Mouse (Mus musculus) megakaryocyte, embryonic 14.5 days (primary cell): ENCODE measurements around the gene Wdfy4. TPM values are rescaled to one million over a fixed set of nuclear protein-coding genes. Genes with fewer than 3 reads are reported as not detected.

ENCODE experiments used
- H3K27me3 ChIP-seq: replicated peaks from 2 replicates; pipeline ENCODE3; 2012; ENCODE audit warnings: inconsistent platforms
- H3K36me3 ChIP-seq: replicated peaks from 2 replicates; pipeline ENCODE3; 2012; ENCODE audit warnings: low read length, inconsistent platforms, mixed read lengths
- H3K4me1 ChIP-seq: 2 replicates; pipeline ENCODE4 v1.6.1; 2012; ENCODE audit warnings: inconsistent platforms
- H3K4me3 ChIP-seq: replicated peaks from 2 replicates; pipeline ENCODE3; 2012; ENCODE audit warnings: moderate library complexity, mild to moderate bottlenecking, inconsistent platforms
- H3K9me3 ChIP-seq: 2 replicates; pipeline ENCODE4 v1.6.1; 2012; ENCODE audit warnings: inconsistent platforms
- FLI1 ChIP-seq: IDR thresholded peaks from 2 replicates; pipeline ENCODE4 v1.6.1; 2012; ENCODE audit warnings: low read length, inconsistent platforms, mixed read lengths
- GATA1 ChIP-seq: IDR thresholded peaks from 3 replicates; pipeline ENCODE4 v1.6.1; 2012; ENCODE audit warnings: mixed read lengths, low read length, inconsistent platforms, borderline replicate concordance
- polyA plus RNA-seq: library from polyadenylated mRNA; stranded (reverse); fragments of >175 nt; gene quantifications from 2 replicates; pipeline ENCODE4 v1.2.3, GENCODE M21; 2012; ENCODE audit warnings: low replicate concordance; ENCODE audit not compliant: insufficient read depth

Gene Wdfy4
- polyA plus RNA-seq, 1 experiment = 4.5 TPM

DNA sequence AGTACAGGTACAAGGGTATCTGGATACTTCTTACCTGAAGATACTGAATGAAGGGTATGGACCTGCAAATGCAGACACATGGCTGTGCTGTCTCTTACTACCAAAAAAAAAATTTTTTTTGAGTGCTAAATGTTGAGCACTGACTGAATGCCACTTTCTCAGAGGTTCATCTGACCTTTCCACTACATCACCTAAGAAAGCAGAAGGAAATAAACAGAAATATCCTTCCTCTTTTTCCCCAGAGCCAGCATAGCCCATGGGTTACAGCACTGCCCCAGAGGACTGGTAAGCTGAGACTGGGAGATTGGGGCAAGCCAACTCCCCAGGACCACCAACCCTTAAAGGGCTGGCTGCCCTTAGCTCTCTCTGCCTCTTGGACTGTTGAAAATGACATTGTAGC is 8.5 kb upstream of the Wdfy4 start:
- Histone ChIP-seq H3K27me3 (peaks cover 14% of the 10 kb centered on the region), H3K4me1 (peaks cover 21% of the 10 kb centered on the region), H3K4me3 (peak overlapping the region; percentile 50), H3K9me3 (peaks cover 4% of the 10 kb centered on the region; the same call in 1 of the 2 replicates), H3K36me3 (no peaks in the 10 kb centered on the region)
- TF ChIP-seq FLI1 (no peak), GATA1 (no peak)

DNA sequence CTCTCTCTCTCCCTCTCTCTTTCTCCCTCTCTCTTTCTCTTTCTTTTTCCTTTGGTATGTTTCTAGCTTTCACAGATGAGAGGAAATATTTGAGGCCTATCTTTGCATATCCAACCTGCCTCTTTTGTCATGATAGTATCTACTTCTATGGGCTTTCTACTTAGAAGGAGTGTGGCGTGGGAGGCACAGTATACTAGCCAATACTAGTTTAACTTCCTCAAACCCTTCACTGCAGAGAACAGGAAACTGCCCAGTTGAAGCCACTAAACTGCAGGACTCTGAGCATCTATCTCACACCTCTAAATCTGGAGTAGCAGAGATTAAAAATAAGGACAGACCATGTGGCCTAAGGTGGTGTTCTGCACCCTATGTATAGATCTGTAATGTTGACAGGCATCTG is 5.3 kb upstream of the Wdfy4 start:
- H3K27me3 ChIP-seq = peaks cover 8% of the 10 kb centered on the region
- peaks cover 21% of the 10 kb centered on the region for H3K4me1 ChIP-seq
- no peak for TF ChIP-seq GATA1
- TF ChIP-seq FLI1 = no peak
- no peaks in the 10 kb centered on the region for H3K36me3 ChIP-seq
- H3K4me3 ChIP-seq = no peak overlapping the region
- H3K9me3 ChIP-seq = no peaks in the 10 kb centered on the region

DNA sequence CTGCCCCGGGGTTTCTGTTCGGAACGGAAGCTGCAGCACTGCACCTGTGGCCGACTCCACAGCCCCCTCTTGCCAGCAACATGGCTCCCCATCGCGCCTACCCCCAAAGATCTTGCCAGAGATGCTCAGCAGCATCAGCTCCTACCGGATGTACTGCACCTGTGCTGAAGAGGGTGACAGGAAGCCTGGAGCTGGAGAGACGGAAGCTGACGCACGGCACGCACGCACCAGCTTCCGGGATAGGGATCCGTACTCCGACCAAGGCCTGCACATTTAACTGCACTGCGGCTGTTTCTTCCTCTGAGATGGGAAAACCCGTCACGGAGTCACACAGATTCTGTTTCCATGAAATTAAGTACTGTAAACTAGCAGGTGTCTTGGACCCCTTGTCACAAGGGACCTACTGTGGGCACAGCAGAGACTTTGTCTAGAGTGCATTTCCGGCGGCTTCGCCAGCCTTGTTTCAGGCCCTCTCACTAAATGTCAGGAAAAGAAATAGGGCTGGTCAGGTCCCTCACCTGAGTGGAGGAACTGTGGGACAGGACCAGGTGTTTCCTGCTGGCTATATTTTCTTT is 4.6 kb upstream of the Wdfy4 start:
- Histone ChIP-seq H3K36me3 (no peaks in the 10 kb centered on the region), H3K27me3 (peaks cover 5% of the 10 kb centered on the region), H3K9me3 (no peaks in the 10 kb centered on the region), H3K4me3 (no peak overlapping the region), H3K4me1 (peaks cover 26% of the 10 kb centered on the region)
- TF ChIP-seq FLI1 = no peak
- no peak for TF ChIP-seq GATA1

DNA sequence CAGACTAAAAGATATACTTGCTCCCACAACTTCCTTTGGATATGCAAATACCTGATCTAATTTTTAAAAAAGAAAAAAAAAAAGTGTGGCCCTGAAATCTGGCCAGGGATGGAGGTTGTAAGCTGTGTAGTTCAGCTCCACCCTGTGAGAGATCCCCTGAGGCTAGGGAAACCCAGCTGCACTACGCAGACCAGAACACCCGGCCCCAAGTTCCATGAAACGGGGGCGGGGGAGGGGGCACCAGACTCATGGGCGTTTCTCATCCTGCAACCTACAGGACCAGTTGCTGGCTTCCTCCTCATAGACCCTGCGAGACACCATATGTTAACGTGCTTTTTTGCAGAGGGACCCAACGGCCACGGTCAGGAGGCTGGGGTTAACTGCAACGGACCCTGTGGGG is 3.9 kb upstream of the Wdfy4 start:
- peaks cover 3% of the 10 kb centered on the region for H3K27me3 ChIP-seq
- H3K4me3 ChIP-seq = no peak overlapping the region
- H3K9me3 ChIP-seq = no peaks in the 10 kb centered on the region
- H3K36me3 ChIP-seq = no peaks in the 10 kb centered on the region
- TF ChIP-seq FLI1 (no peak), GATA1 (no peak)
- H3K4me1 ChIP-seq = peaks cover 29% of the 10 kb centered on the region

DNA sequence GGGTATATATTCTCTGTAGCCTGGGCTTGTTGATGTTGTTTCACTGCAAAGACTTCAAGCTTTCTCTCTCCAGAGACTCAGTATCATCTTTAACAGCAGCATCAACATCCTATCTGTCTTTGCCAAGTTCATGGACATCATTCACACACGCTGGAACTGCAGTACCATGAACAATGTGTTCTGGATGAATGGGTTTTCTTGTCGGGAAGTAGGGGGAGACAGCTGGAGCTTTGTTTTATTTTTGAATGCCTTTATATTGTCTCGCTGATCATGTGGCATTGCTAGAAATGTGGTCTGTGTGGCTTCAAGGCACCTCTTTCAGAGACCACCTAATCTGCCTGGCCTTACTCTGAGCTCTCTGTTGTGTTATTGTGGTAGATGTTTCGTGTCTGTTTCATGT is 1.9 kb upstream of the Wdfy4 start:
- Histone ChIP-seq H3K9me3 (no peaks in the 10 kb centered on the region), H3K27me3 (no peaks in the 10 kb centered on the region), H3K4me1 (peaks cover 33% of the 10 kb centered on the region), H3K4me3 (no peak overlapping the region), H3K36me3 (peaks cover 14% of the 10 kb centered on the region)
- no peak for TF ChIP-seq GATA1
- no peak for TF ChIP-seq FLI1

DNA sequence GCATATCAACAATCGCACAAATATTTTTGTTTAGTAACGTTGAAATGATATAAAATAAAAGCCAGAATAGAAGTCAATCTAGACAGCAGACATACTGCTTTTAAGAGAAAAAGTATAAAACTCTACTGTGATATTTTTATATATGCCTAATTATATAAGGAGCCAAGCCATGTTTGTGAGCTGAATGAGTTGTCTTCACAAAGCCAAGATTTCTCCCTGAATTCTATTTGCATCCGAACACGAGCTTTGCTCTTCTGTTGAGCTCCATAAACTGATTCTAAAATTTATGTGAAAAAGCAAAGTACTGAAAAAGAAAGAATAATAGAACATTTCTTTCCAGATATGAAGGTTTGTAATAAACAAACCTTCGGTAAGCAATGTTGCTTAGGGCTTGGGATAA is 5.2 kb downstream of the Wdfy4 start:
- no peaks in the 10 kb centered on the region for H3K27me3 ChIP-seq
- no peak overlapping the region for H3K4me3 ChIP-seq
- TF ChIP-seq GATA1 (no peak), FLI1 (no peak)
- H3K9me3 ChIP-seq = no peaks in the 10 kb centered on the region
- H3K4me1 ChIP-seq = peaks cover 41% of the 10 kb centered on the region
- H3K36me3 ChIP-seq = peaks cover 43% of the 10 kb centered on the region

GRCm38 (mm10) chr14:33175059-33175821 is 10.1 kb downstream of the Wdfy4 start:
- no peak for TF ChIP-seq FLI1
- no peak for TF ChIP-seq GATA1
- no peaks in the 10 kb centered on the region for H3K27me3 ChIP-seq
- peaks cover 40% of the 10 kb centered on the region for H3K4me1 ChIP-seq
- H3K9me3 ChIP-seq = peaks cover 9% of the 10 kb centered on the region
- peaks cover 57% of the 10 kb centered on the region for H3K36me3 ChIP-seq
- no peak overlapping the region for H3K4me3 ChIP-seq

DNA sequence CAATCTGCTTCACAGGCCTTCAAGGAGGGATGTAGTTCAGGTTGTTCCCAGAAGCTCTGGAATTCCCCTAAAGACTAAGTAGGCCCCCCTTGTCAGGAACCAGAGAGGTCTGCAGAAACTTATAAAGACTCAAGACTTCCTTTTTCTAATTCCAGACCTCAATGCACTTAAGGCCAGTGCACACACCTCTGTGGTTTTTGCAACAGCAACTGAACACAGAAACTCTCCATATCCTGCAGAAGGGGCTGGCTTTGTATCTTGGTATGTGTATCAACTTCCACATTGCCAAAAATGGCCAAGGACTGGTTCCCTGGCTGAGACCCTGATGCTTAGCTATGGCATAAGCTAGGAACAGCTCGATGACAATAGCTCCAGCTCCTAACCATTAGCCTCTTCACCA is 13.4 kb downstream of the Wdfy4 start:
- peaks cover 9% of the 10 kb centered on the region for H3K9me3 ChIP-seq
- H3K4me1 ChIP-seq = peaks cover 46% of the 10 kb centered on the region

GRCm38 (mm10) chr14:33168750-33169149 is 16.6 kb downstream of the Wdfy4 start:
- TF ChIP-seq FLI1 (no peak), GATA1 (no peak)

More for the DNA sequence above, 13.4 kb downstream of the Wdfy4 start:
- Histone ChIP-seq H3K36me3 (peaks cover 70% of the 10 kb centered on the region), H3K27me3 (no peaks in the 10 kb centered on the region), H3K4me3 (no peak overlapping the region)
- TF ChIP-seq GATA1 = no peak
- TF ChIP-seq FLI1 = no peak

GRCm38 (mm10) chr14:33162238-33162637 is 23.1 kb downstream of the Wdfy4 start:
- peaks cover 47% of the 10 kb centered on the region for H3K36me3 ChIP-seq
- TF ChIP-seq FLI1 (no peak), GATA1 (no peak)
- no peaks in the 10 kb centered on the region for H3K27me3 ChIP-seq
- no peak overlapping the region for H3K4me3 ChIP-seq
- peaks cover 63% of the 10 kb centered on the region for H3K4me1 ChIP-seq
- no peaks in the 10 kb centered on the region for H3K9me3 ChIP-seq

More at GRCm38 (mm10) chr14:33168750-33169149, 16.6 kb downstream of the Wdfy4 start:
- Histone ChIP-seq H3K27me3 (no peaks in the 10 kb centered on the region), H3K9me3 (peaks cover 8% of the 10 kb centered on the region), H3K4me1 (peaks cover 32% of the 10 kb centered on the region), H3K4me3 (no peak overlapping the region), H3K36me3 (peaks cover 71% of the 10 kb centered on the region)
